Mouse (Mus musculus) erythroblast, embryonic 14.5 days (primary cell): Measurements from ENCODE around the gene Ninj2. TPM values are rescaled to one million over a fixed set of nuclear protein-coding genes. Genes with fewer than 3 reads are reported as not detected.

ENCODE experiments used
- H3K27me3 ChIP-seq: 2 replicates; pipeline ENCODE4 v1.6.1; 2012; ENCODE audit warnings: inconsistent platforms; ENCODE audit not compliant: control insufficient read depth
- H3K36me3 ChIP-seq: 2 replicates; pipeline ENCODE4 v1.6.1; 2012; ENCODE audit warnings: mild to moderate bottlenecking, inconsistent platforms; ENCODE audit not compliant: control insufficient read depth
- H3K4me1 ChIP-seq: 2 replicates; pipeline ENCODE4 v1.6.1; 2012; ENCODE audit warnings: inconsistent platforms; ENCODE audit not compliant: control insufficient read depth
- H3K4me3 ChIP-seq: replicated peaks from 2 replicates; pipeline ENCODE3; 2012; ENCODE audit warnings: moderate library complexity, mild to moderate bottlenecking, inconsistent platforms
- H3K9me3 ChIP-seq: 2 replicates; pipeline ENCODE4 v1.6.1; 2012; ENCODE audit warnings: low read length, inconsistent platforms, mixed read lengths; ENCODE audit not compliant: control insufficient read depth
- GATA1 ChIP-seq: IDR thresholded peaks from 2 replicates; pipeline ENCODE4 v1.6.1; 2012; ENCODE audit warnings: low read length, inconsistent platforms, mixed read lengths
- TAL1 ChIP-seq: IDR thresholded peaks from 3 replicates; pipeline ENCODE4 v1.6.1; 2012; ENCODE audit warnings: low read length, inconsistent platforms, mixed read lengths
- polyA plus RNA-seq: library from polyadenylated mRNA; stranded (reverse); fragments of >175 nt; gene quantifications from 2 replicates; pipeline ENCODE4 v1.2.3, GENCODE M21; 2012

Gene Ninj2
- polyA plus RNA-seq, 1 experiment = not detected

GRCm38 (mm10) chr6:120242530-120242929 lies 149.4 kb downstream of the Ninj2 start:
- Histone ChIP-seq H3K9me3 (no peaks in the 10 kb centered on the region), H3K4me1 (no peaks in the 10 kb centered on the region), H3K36me3 (no peaks in the 10 kb centered on the region), H3K4me3 (no peak overlapping the region), H3K27me3 (peaks cover 4% of the 10 kb centered on the region; the same call in 1 of the 2 replicates)
- TF ChIP-seq TAL1 (no peak), GATA1 (no peak)

- Histone ChIP-seq H3K4me1 (no peaks in the 10 kb centered on the region), H3K9me3 (no peaks in the 10 kb centered on the region), H3K27me3 (peaks cover 4% of the 10 kb centered on the region; the same call in 1 of the 2 replicates), H3K36me3 (no peaks in the 10 kb centered on the region), H3K4me3 (no peak overlapping the region)
- TF ChIP-seq GATA1 (no peak), TAL1 (no peak)
Measured at GRCm38 (mm10) chr6:120243250-120243649, 150.1 kb downstream of the Ninj2 start.

GRCm38 (mm10) chr6:120246676-120247075 lies 153.5 kb downstream of the Ninj2 start:
- Histone ChIP-seq H3K9me3 (no peaks in the 10 kb centered on the region), H3K4me3 (no peak overlapping the region), H3K4me1 (no peaks in the 10 kb centered on the region), H3K27me3 (no peaks in the 10 kb centered on the region), H3K36me3 (no peaks in the 10 kb centered on the region)
- no peak for TF ChIP-seq GATA1

GRCm38 (mm10) chr6:120249831-120250230 lies 156.7 kb downstream of the Ninj2 start:
- Histone ChIP-seq H3K4me1 (peaks cover 2% of the 10 kb centered on the region), H3K4me3 (no peak overlapping the region), H3K27me3 (peaks cover 3% of the 10 kb centered on the region), H3K36me3 (no peaks in the 10 kb centered on the region), H3K9me3 (no peaks in the 10 kb centered on the region)
- no peak for TF ChIP-seq TAL1
- TF ChIP-seq GATA1 = no peak

Other genes with a start within 250 kb of the Ninj2 start
- 0.15 and 0.17 TPM in 2 replicates for gene Erc1, start 245.2 kb upstream of the Ninj2 start, polyA plus RNA-seq
- gene Rad52, start 190.7 kb upstream of the Ninj2 start, polyA plus RNA-seq = 2.0 and 2.1 TPM in 2 replicates
- gene Wnk1, start 54.7 kb upstream of the Ninj2 start, polyA plus RNA-seq = 3.1 and 4.3 TPM in 2 replicates
- gene D330020A13Rik, start 201.0 kb downstream of the Ninj2 start, polyA plus RNA-seq = not detected in 2 replicates
- 0.05 and 0.07 TPM in 2 replicates for gene B4galnt3, start 201.2 kb downstream of the Ninj2 start, polyA plus RNA-seq